Mouse (Mus musculus): ENCODE measurements around the gene Usp6nl. TPM values are rescaled to one million over a fixed set of nuclear protein-coding genes. Genes with fewer than 3 reads are reported as not detected.
A peak's percentile ranks its signal among the peaks of the same experiment; 100 is the strongest.

The Usp6nl gene
- polyA plus RNA-seq, 1 experiment from 2014 or later: 16.5 TPM

DNA sequence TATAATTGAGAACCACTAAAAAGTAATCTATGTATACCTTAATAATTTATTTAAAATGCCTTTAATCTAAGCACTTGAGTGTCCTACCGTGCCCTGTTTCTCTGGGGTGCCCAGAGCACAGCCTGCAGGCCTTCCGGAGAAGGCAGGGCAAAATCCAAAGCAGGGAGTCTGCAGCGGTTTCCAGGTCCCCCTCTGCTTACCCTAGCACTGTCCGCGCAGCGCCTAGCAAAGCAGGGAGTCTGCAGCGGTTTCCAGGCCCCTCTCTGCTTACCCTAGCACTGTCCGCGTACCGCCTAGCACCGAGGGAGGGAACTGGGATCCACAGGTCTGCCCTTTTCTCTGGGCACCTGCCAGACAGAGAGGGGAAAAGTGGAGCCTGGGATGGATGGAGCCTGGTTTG is 80.9 kb downstream of the Usp6nl start:
- WGBS: 12% methylated on average over 11 of the region's 11 CpGs
- peaks cover 11% of the 10 kb centered on the region; the same call in 1 of the 2 replicates for H3K4me1 ChIP-seq

GRCm38 (mm10) chr2:6403991-6404390 is 81.5 kb downstream of the Usp6nl start:
- Histone ChIP-seq H3K9me3 (no peaks in the 10 kb centered on the region), H3K4me2 (replicated peaks) (no peak overlapping the region), H3K4me1 (peaks cover 11% of the 10 kb centered on the region; the same call in 1 of the 2 replicates), H3K27ac (no peak overlapping the region), H3K27me3 (no peaks in the 10 kb centered on the region), H3K36me3 (peaks cover 3% of the 10 kb centered on the region; the same call in 1 of the 2 replicates), H3K9ac (no peak overlapping the region), H3K4me3 (no peak overlapping the region)
- WGBS: 60% methylated on average over 3 of the region's 3 CpGs
- no peak for ATAC-seq (ENCODE audit: insufficient number of reproducible peaks, insufficient read depth, low FRiP score, low TSS enrichment)

More for the DNA sequence above, 80.9 kb downstream of the Usp6nl start:
- no peaks in the 10 kb centered on the region for H3K9me3 ChIP-seq
- H3K36me3 ChIP-seq: 0 out of 2 replicates have a peak, but pooled peaks cover 3% of the 10 kb centered on the region
- no peak overlapping the region for H3K27ac ChIP-seq
- no peak overlapping the region for H3K4me3 ChIP-seq
- H3K9ac ChIP-seq: no peak overlapping the region
- no peak overlapping the region for H3K4me2 ChIP-seq (replicated peaks)
- H3K27me3 ChIP-seq: no peaks in the 10 kb centered on the region
- ATAC-seq (ENCODE audit: insufficient number of reproducible peaks, insufficient read depth, low FRiP score, low TSS enrichment): 0 out of 2 replicates have a peak, but pooled peaks have one; percentile 23

DNA sequence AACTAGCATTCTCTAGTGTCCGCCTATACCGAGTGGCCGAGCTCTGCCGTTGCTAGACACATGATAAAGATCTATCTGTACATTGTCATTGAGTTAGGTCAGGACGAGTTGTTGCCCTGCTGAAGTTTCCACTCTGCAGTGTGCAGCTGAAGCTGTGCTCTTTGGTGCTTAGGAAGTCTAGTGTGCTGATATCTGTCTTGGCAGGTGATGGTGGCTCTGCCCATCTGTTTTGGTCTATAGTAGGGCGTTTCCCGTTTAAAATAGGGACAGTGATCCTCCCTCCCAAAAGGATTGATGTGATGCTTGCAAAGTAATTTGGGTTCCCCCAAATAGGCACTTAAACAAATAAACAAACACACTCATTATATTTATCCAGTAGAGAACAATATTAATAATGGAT is 82.2 kb downstream of the Usp6nl start:
- no peaks in the 10 kb centered on the region for H3K9me3 ChIP-seq
- no peak for ATAC-seq (ENCODE audit: insufficient number of reproducible peaks, insufficient read depth, low FRiP score, low TSS enrichment)
- no peak overlapping the region for H3K4me3 ChIP-seq
- no peak overlapping the region for H3K27ac ChIP-seq
- peaks cover 11% of the 10 kb centered on the region; the same call in 1 of the 2 replicates for H3K4me1 ChIP-seq
- no peaks in the 10 kb centered on the region for H3K27me3 ChIP-seq
- H3K9ac ChIP-seq: no peak overlapping the region
- peaks cover 3% of the 10 kb centered on the region; the same call in 1 of the 2 replicates for H3K36me3 ChIP-seq
- H3K4me2 ChIP-seq (replicated peaks): no peak overlapping the region
- WGBS: 72% methylated on average over 7 of the region's 7 CpGs

DNA sequence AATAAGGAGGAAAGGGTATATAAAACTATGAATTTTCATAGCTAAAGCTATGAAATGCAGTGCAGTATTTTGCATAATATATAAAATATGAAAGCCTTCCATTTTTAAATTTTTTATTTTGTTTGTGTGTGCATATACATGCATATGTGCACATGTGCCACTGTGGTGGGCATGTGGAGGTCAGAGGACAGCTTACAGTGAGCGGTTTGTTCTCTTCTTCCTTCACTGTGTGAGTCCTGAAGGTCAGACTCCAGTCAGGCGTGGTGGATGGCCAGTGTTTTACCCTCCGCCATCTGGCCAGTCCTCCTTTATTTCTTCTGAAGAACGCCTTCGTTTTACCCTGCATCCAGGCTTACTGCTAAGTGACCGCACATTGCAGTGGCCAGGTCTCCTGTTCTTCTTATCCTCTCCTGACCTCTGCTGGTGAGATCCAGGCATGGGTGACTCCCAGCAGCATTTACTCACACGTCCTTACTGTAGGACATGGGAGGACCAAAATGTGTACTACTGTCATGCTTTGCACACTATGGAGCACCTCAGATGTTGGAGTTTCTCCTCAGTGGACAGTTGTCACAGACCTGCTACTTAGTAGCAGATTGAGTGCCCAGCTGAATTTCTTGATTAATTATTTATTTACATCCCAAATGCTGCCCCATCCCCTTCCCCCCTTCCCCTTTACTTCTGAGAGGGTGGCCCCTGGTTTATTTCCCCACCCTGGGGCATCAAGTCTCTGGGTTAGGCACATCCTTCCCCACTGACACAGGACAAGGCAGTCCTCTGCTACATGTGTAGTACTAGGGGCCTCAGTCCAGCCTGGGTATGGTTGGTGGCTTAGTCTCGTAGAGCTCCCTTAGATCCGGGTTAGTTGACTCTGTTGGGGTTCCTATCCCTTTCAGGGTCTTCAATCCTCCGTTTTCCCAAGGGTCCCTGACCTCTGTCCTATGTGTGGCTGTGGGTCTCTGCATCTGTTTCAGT is 82.9 kb downstream of the Usp6nl start:
- H3K9ac ChIP-seq: no peak overlapping the region
- WGBS: 32% methylated on average over 10 of the region's 10 CpGs
- peaks cover 11% of the 10 kb centered on the region; the same call in 1 of the 2 replicates for H3K4me1 ChIP-seq
- ATAC-seq (ENCODE audit: insufficient number of reproducible peaks, insufficient read depth, low FRiP score, low TSS enrichment): peak; percentile 66; the same call in 1 of the 2 replicates
- H3K4me3 ChIP-seq: no peak overlapping the region
- H3K36me3 ChIP-seq: peaks cover 3% of the 10 kb centered on the region; the same call in 1 of the 2 replicates
- no peaks in the 10 kb centered on the region for H3K27me3 ChIP-seq
- no peaks in the 10 kb centered on the region for H3K9me3 ChIP-seq
- H3K27ac ChIP-seq: no peak overlapping the region
- H3K4me2 ChIP-seq (replicated peaks): no peak overlapping the region

- Histone ChIP-seq H3K9ac (no peak overlapping the region), H3K27me3 (no peaks in the 10 kb centered on the region), H3K4me1 (peaks cover 11% of the 10 kb centered on the region; the same call in 1 of the 2 replicates), H3K4me3 (no peak overlapping the region), H3K4me2 (replicated peaks) (no peak overlapping the region), H3K9me3 (no peaks in the 10 kb centered on the region), H3K36me3 (peaks cover 8% of the 10 kb centered on the region; the same call in 1 of the 2 replicates), H3K27ac (no peak overlapping the region)
- ATAC-seq (ENCODE audit: insufficient number of reproducible peaks, insufficient read depth, low FRiP score, low TSS enrichment): no peak
- 65% methylated on average over 1 of the region's 1 CpGs for WGBS
Observed at GRCm38 (mm10) chr2:6407711-6408110, 85.2 kb downstream of the Usp6nl start.

DNA sequence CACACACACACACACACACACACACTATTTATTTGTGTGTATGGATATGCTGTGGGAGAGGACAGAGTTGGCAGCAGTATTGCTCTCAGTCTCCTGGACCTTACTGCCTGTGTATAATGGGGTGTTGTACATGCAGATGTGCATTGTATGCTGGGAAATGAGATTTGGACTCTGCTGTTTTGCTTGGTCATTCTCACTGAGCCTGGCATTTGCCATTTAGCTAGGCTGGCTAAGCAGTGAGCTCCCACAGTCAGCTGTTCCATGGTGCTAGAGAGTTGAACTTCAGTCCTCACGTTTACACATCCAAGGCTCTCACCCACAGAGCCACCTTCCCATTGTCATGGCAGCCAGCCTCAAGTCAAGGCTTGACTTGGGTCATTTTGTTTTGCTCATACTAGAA is 90.2 kb downstream of the Usp6nl start:
- no peak for ATAC-seq (ENCODE audit: insufficient number of reproducible peaks, insufficient read depth, low FRiP score, low TSS enrichment)
- Histone ChIP-seq H3K27ac (no peak overlapping the region), H3K4me1 (no peaks in the 10 kb centered on the region), H3K9me3 (no peaks in the 10 kb centered on the region), H3K9ac (no peak overlapping the region), H3K36me3 (peaks cover 11% of the 10 kb centered on the region), H3K4me3 (no peak overlapping the region), H3K27me3 (no peaks in the 10 kb centered on the region), H3K4me2 (replicated peaks) (no peak overlapping the region)
- 84% methylated on average over 1 of the region's 1 CpGs for WGBS

- Histone ChIP-seq H3K4me2 (replicated peaks) (no peak overlapping the region), H3K4me1 (no peaks in the 10 kb centered on the region), H3K9me3 (no peaks in the 10 kb centered on the region), H3K27me3 (no peaks in the 10 kb centered on the region), H3K27ac (no peak overlapping the region), H3K4me3 (no peak overlapping the region), H3K9ac (no peak overlapping the region), H3K36me3 (peaks cover 11% of the 10 kb centered on the region)
- 92% methylated on average over 2 of the region's 2 CpGs for WGBS
- ATAC-seq (ENCODE audit: insufficient number of reproducible peaks, insufficient read depth, low FRiP score, low TSS enrichment): no peak
Observed at GRCm38 (mm10) chr2:6413723-6414122, 91.3 kb downstream of the Usp6nl start.

DNA sequence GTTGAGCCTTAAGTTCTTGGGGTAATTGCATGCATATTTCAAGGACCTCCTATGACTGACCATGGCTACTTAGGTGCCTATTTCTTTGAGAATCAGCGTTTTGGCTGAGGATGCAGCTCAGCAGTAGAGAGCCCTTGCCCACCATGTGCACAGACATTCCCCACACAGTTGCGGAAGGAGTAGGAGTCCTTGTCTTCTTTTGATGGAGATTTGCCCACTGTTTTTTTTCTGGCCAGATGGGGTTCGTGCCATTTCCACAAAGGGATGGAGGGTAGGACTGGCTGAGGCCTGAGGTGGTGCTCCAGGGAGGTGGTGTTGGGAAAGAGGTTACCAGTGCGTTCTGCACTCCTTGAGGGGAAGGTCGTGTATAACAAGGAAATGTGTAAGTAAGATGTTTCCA is 91.9 kb downstream of the Usp6nl start:
- no peaks in the 10 kb centered on the region for H3K9me3 ChIP-seq
- H3K27ac ChIP-seq: no peak overlapping the region
- no peaks in the 10 kb centered on the region for H3K4me1 ChIP-seq
- peaks cover 11% of the 10 kb centered on the region for H3K36me3 ChIP-seq
- ATAC-seq (ENCODE audit: insufficient number of reproducible peaks, insufficient read depth, low FRiP score, low TSS enrichment): no peak
- 84% methylated on average over 5 of the region's 5 CpGs for WGBS
- H3K9ac ChIP-seq: no peak overlapping the region
- no peak overlapping the region for H3K4me3 ChIP-seq
- no peak overlapping the region for H3K4me2 ChIP-seq (replicated peaks)
- H3K27me3 ChIP-seq: no peaks in the 10 kb centered on the region

GRCm38 (mm10) chr2:6417158-6417557 is 94.7 kb downstream of the Usp6nl start:
- Histone ChIP-seq H3K9me3 (no peaks in the 10 kb centered on the region), H3K27ac (no peak overlapping the region), H3K4me2 (replicated peaks) (no peak overlapping the region), H3K27me3 (no peaks in the 10 kb centered on the region), H3K36me3 (peaks cover 20% of the 10 kb centered on the region), H3K4me3 (no peak overlapping the region), H3K9ac (no peak overlapping the region), H3K4me1 (no peaks in the 10 kb centered on the region)
- no peak for ATAC-seq (ENCODE audit: insufficient number of reproducible peaks, insufficient read depth, low FRiP score, low TSS enrichment)
- 91% methylated on average over 11 of the region's 11 CpGs for WGBS

DNA sequence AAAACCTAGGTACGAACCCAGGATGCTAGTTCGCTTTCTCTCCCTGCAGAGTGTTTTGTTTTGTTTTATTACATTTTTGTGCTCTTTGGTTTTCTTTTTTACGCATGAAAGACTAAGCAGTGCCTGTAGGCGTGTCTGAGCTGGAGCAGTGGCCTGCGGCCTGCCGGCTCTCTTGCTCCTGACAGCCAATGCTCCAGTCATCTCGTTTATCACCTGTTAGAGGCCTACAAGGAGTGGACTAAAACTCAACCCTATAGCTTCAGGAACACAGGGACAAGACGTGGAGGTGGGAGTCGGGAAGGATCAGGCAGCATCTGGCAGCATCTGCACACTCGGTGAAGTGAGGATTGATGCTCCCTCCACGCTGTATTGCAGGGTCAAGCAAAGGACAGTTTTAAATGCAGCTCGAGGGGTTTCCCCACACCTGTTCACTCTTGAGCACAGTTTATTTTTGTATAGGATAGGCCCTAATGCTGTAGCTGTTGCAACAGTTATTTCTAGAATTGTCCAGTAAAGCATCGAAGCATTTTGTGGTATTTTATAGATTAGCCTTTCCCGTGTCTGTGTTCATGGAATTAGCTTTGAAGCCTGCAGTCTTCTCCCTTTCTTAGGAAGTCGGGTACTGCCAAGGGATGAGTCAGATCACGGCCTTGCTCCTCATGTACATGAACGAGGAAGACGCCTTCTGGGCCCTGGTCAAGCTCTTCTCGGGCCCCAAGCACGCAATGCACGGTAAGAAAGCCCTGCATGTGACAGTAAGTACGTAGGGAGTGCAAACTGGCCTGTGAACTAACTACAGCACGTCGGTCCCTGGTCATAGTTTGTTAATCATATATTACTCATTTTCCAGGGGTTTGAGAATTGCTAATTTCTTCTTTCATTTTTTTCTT is 101.4 kb downstream of the Usp6nl start:
- no peak overlapping the region for H3K27ac ChIP-seq
- no peak for ATAC-seq (ENCODE audit: insufficient number of reproducible peaks, insufficient read depth, low FRiP score, low TSS enrichment)
- H3K27me3 ChIP-seq: no peaks in the 10 kb centered on the region
- no peak overlapping the region for H3K4me3 ChIP-seq
- H3K4me2 ChIP-seq (replicated peaks): no peak overlapping the region
- no peak overlapping the region for H3K9ac ChIP-seq
- WGBS: 89% methylated on average over 24 of the region's 24 CpGs
- H3K9me3 ChIP-seq: no peaks in the 10 kb centered on the region
- H3K36me3 ChIP-seq: peaks cover 43% of the 10 kb centered on the region
- H3K4me1 ChIP-seq: no peaks in the 10 kb centered on the region

DNA sequence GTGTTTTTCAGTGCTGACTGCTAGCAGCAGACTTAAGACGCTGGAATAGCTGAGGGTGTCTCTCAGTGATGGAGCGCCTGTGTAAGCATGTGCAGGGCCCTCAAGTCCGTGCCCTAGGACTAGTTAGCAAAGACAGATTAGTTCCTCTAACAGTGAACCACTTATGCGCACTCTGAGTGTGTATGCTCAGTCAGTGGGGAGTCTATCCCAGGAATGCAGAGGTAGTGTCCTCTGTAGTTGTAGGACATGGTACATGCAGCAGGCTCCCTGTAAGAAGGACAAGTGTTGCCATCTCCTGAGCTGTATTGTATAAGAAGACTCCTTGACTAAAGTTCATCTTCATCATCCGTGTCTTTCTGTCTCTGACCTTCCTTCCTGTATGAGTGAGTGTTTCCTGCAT is 102.4 kb downstream of the Usp6nl start:
- H3K27me3 ChIP-seq: no peaks in the 10 kb centered on the region
- H3K9me3 ChIP-seq: no peaks in the 10 kb centered on the region
- H3K4me1 ChIP-seq: no peaks in the 10 kb centered on the region
- WGBS: 85% methylated on average over 5 of the region's 5 CpGs
- ATAC-seq (ENCODE audit: insufficient number of reproducible peaks, insufficient read depth, low FRiP score, low TSS enrichment): no peak
- peaks cover 40% of the 10 kb centered on the region for H3K36me3 ChIP-seq
- no peak overlapping the region for H3K27ac ChIP-seq
- H3K9ac ChIP-seq: no peak overlapping the region
- H3K4me2 ChIP-seq (replicated peaks): no peak overlapping the region
- H3K4me3 ChIP-seq: no peak overlapping the region
